Mouse (Mus musculus) liver, embryonic 14.5 days (tissue): ENCODE results near the gene Cntn5. TPM values are rescaled to one million over a fixed set of nuclear protein-coding genes. Genes with fewer than 3 reads are reported as not detected.

Source experiments
- ATAC-seq: fragments of 200-750 bp; cut with Nextera tagmentation; 2 replicates; pipeline ENCODE4 v1.8.0; 2017; ENCODE audit warnings: moderate number of reproducible peaks, mild to moderate bottlenecking, moderate library complexity; ENCODE audit not compliant: insufficient read depth
- DNase-seq, 3 experiments: peaks; one replicate each; pipeline ENCODE4 v3.0.0-alpha.2; 2012 to 2013; ENCODE audit warnings: low read depth in 3 of 3, low spot score in 3 of 3
- H3K27ac ChIP-seq: fragments of 300-500 bp; sonication (generic); 2 replicates; pipeline ENCODE4 v1.5.1; 2014; ENCODE audit warnings: moderate library complexity, mild to moderate bottlenecking, control low read depth, inconsistent platforms
- H3K27me3 ChIP-seq: fragments of 300-500 bp; sonication (generic); 2 replicates; pipeline ENCODE4 v1.6.1; 2014; ENCODE audit warnings: mild to moderate bottlenecking, low read length, moderate library complexity; ENCODE audit not compliant: control insufficient read depth, insufficient read depth
- H3K36me3 ChIP-seq: fragments of 300-500 bp; sonication (generic); replicated peaks from 2 replicates; pipeline ENCODE4 v1.6.1; 2014; ENCODE audit warnings: low read depth; ENCODE audit not compliant: control insufficient read depth, insufficient read depth
- H3K4me1 ChIP-seq, 2 experiments: fragments of 200-500 bp in 1 of 2; fragments of 300-500 bp in 1 of 2; sonication (generic) in 1 of 2; replicated peaks; 2 replicates each; pipeline ENCODE4 v1.6.1; 2012 to 2014; ENCODE audit warnings: antibody characterized with exemption in 1 of 2, inconsistent platforms in 1 of 2, low read length in 1 of 2; ENCODE audit not compliant: control insufficient read depth in 2 of 2, insufficient read depth in 2 of 2
- H3K4me2 ChIP-seq: fragments of 300-500 bp; sonication (generic); 2 replicates; pipeline ENCODE4 v1.6.1; 2014; ENCODE audit warnings: low read depth, mild to moderate bottlenecking, control low read depth, moderate library complexity
- H3K4me3 ChIP-seq, 2 experiments: fragments of 200-500 bp in 1 of 2; fragments of 300-500 bp in 1 of 2; sonication (generic) in 1 of 2; 2 replicates each; pipeline ENCODE4 v1.5.1; 2012 to 2014; ENCODE audit warnings: low read depth in 2 of 2, low read length in 2 of 2, mild to moderate bottlenecking in 2 of 2, control low read depth in 1 of 2, inconsistent platforms in 1 of 2, moderate library complexity in 1 of 2; ENCODE audit not compliant: insufficient read depth in 1 of 2
- H3K9ac ChIP-seq: fragments of 300-500 bp; sonication (generic); replicated peaks from 2 replicates; pipeline ENCODE4 v1.6.1; 2014; ENCODE audit warnings: mild to moderate bottlenecking, control low read depth, moderate library complexity
- H3K9me3 ChIP-seq: fragments of 300-500 bp; sonication (generic); 2 replicates; pipeline ENCODE4 v1.6.1; 2016; ENCODE audit warnings: low read length, mixed read lengths; ENCODE audit not compliant: control insufficient read depth
- CTCF ChIP-seq: IDR thresholded peaks from 2 replicates; pipeline ENCODE4 v1.5.1; 2016; ENCODE audit warnings: antibody characterized with exemption, low read depth, control low read depth
- EP300 ChIP-seq: IDR thresholded peaks from 2 replicates; pipeline ENCODE4 v1.6.1; 2016; ENCODE audit warnings: antibody characterized with exemption, low read depth
- WGBS: fragments of 180-500 bp; shearing (Covaris S2); extraction: QIAGEN DNeasy Blood & Tissue Kit; methylation state at CpG from one replicate; pipeline ENCODE4 v1.1.7; 2014; ENCODE audit not compliant: insufficient replicate concordance; 5-methylcytosine and 5-hydroxymethylcytosine counted together
- polyA plus RNA-seq, 2 experiments: library from polyadenylated mRNA; depleted of rRNA in 1 of 2; stranded (reverse) in 1 of 2; unstranded in 1 of 2; fragments of >200 nt; fragmentation: Nextera tagmentation in 1 of 2; extraction: Ambion mirVana in 1 of 2; gene quantifications; 2 replicates each; pipeline versions ENCODE4 v1.2.1 to v1.2.3; 2012 to 2014

The Cntn5 gene
- polyA plus RNA-seq, 2 experiments = not detected

GRCm38 (mm10) chr9:9984028-9984427 lies 920.5 kb downstream of the Cntn5 start:
- Histone ChIP-seq H3K4me3 (no peak overlapping the region), H3K4me1 (no peaks in the 10 kb centered on the region), H3K27ac (no peak overlapping the region), H3K27me3 (no peaks in the 10 kb centered on the region), H3K9ac (no peak overlapping the region), H3K4me2 (no peak overlapping the region), H3K36me3 (no peaks in the 10 kb centered on the region), H3K9me3 (no peaks in the 10 kb centered on the region)
- TF ChIP-seq CTCF (no peak), EP300 (no peak)
- WGBS = 63% methylated on average over 8 of the region's 8 CpGs
- no peak for ATAC-seq
- no peak for DNase-seq

- H3K27me3 ChIP-seq = no peaks in the 10 kb centered on the region
- H3K4me3 ChIP-seq = no peak overlapping the region
- DNase-seq = no peak
- 42% methylated on average over 2 of the region's 2 CpGs for WGBS
- no peak overlapping the region for H3K9ac ChIP-seq
- no peaks in the 10 kb centered on the region for H3K4me1 ChIP-seq
- TF ChIP-seq EP300 (no peak), CTCF (no peak)
- H3K9me3 ChIP-seq = no peaks in the 10 kb centered on the region
- ATAC-seq = no peak
- H3K27ac ChIP-seq = no peak overlapping the region
- H3K4me2 ChIP-seq = no peak overlapping the region
- H3K36me3 ChIP-seq = no peaks in the 10 kb centered on the region
Measured at GRCm38 (mm10) chr9:9983220-9983619, 921.4 kb downstream of the Cntn5 start.

GRCm38 (mm10) chr9:9965370-9965769 lies 939.2 kb downstream of the Cntn5 start:
- H3K4me1 ChIP-seq = no peaks in the 10 kb centered on the region
- no peak for TF ChIP-seq EP300
- TF ChIP-seq CTCF = no peak
- H3K4me3 ChIP-seq = no peak overlapping the region
- no peak overlapping the region for H3K4me2 ChIP-seq
- DNase-seq = no peak
- H3K36me3 ChIP-seq = no peaks in the 10 kb centered on the region
- no peak overlapping the region for H3K27ac ChIP-seq
- no peaks in the 10 kb centered on the region for H3K27me3 ChIP-seq
- WGBS = 75% methylated on average over 4 of the region's 4 CpGs
- no peaks in the 10 kb centered on the region for H3K9me3 ChIP-seq
- ATAC-seq = no peak
- H3K9ac ChIP-seq = no peak overlapping the region

- DNase-seq (no peak), ATAC-seq (no peak)
- no peak overlapping the region for H3K27ac ChIP-seq
- no peaks in the 10 kb centered on the region for H3K27me3 ChIP-seq
- no peaks in the 10 kb centered on the region for H3K4me1 ChIP-seq
- TF ChIP-seq EP300 (no peak), CTCF (no peak)
- no peaks in the 10 kb centered on the region for H3K9me3 ChIP-seq
- H3K36me3 ChIP-seq = no peaks in the 10 kb centered on the region
- no peak overlapping the region for H3K4me2 ChIP-seq
- H3K4me3 ChIP-seq = no peak overlapping the region
- no peak overlapping the region for H3K9ac ChIP-seq
Measured at GRCm38 (mm10) chr9:9960610-9961172, 943.9 kb downstream of the Cntn5 start.

GRCm38 (mm10) chr9:9949346-9949745 lies 955.2 kb downstream of the Cntn5 start:
- H3K4me1 ChIP-seq = no peaks in the 10 kb centered on the region
- no peaks in the 10 kb centered on the region for H3K9me3 ChIP-seq
- H3K27ac ChIP-seq = no peak overlapping the region
- no peaks in the 10 kb centered on the region for H3K27me3 ChIP-seq
- 34% methylated on average over 3 of the region's 3 CpGs for WGBS
- ATAC-seq (no peak), DNase-seq (no peak)
- H3K9ac ChIP-seq = no peak overlapping the region
- TF ChIP-seq EP300 (no peak), CTCF (no peak)
- no peak overlapping the region for H3K4me2 ChIP-seq
- H3K36me3 ChIP-seq = no peaks in the 10 kb centered on the region
- no peak overlapping the region for H3K4me3 ChIP-seq
